ENCODE assay signal across 22 mouse cellular contexts in the genomic region with DNA sequence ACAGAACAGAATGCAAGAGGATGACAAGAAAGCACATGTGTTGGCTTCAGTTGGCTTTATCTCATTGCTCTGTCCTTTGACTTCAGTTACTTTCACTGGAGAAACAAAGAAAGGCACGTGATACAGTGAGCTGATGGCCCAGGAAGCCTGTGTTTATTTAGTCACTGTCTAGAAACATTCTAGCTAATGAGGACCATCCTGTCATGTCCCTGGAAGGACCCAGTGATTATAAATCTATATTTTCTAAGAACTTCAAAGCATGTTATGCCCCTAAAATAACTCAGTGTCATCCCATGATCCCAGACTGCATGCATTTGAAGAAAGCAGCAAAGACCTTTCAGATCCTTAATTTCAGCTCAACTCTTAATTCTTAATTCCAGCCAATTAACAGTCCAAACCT.
A peak's percentile ranks its signal among the peaks of the same experiment; 100 is the strongest.
DNase-seq lines count a peak whose midpoint lies in the region; ATAC-seq and TF ChIP-seq lines count a peak whose summit lies in the region.
"Had no signal": no experiment of that assay in that cellular context is flagged by ENCODE, and none has a peak within 500 bp of the region (broad histone marks: within the 10 kb centered on the region; RNA-seq: fewer than 3 reads in every experiment).

No protein-coding gene starts in this region.

- no peak for TF ChIP-seq CTCF in lung, embryonic 14.5 days (IDR thresholded peaks at IDR 0.05; ENCODE audit: low read depth)
- no peak for TF ChIP-seq CTCF in lung, postnatal 0 days (IDR thresholded peaks at IDR 0.05)

- H3K4me2 ChIP-seq in kidney, embryonic 16.5 days (replicated peaks; ENCODE audit: low read depth, low read length): no peak overlapping the region
- H3K4me2 ChIP-seq in lung, embryonic 14.5 days: no peak overlapping the region
- H3K4me2 ChIP-seq in lung, postnatal 0 days (replicated peaks; ENCODE audit: low read depth, low read length): no peak overlapping the region
- H3K4me2 ChIP-seq: embryonic facial prominence, embryonic 13.5 days; embryonic facial prominence, embryonic 15.5 days; forebrain, embryonic 12.5 days had no signal

- no peak overlapping the region for H3K27ac ChIP-seq in kidney, embryonic 16.5 days (ENCODE audit: low read length)
- H3K27ac ChIP-seq in lung, embryonic 14.5 days (ENCODE audit: low read depth): no peak overlapping the region
- no peak overlapping the region for H3K27ac ChIP-seq in lung, postnatal 0 days (ENCODE audit: low read length)
- H3K27ac ChIP-seq: embryonic facial prominence, embryonic 13.5 days; embryonic facial prominence, embryonic 15.5 days; forebrain, embryonic 10.5 days; forebrain, embryonic 12.5 days had no signal

- peaks cover 6% of the 10 kb centered on the region; the same call in 1 of the 2 replicates for H3K36me3 ChIP-seq in kidney, embryonic 16.5 days (ENCODE audit: insufficient read depth, low read length)
- peaks cover 5% of the 10 kb centered on the region; the same call in 1 of the 2 replicates for H3K36me3 ChIP-seq in lung, embryonic 14.5 days (ENCODE audit: insufficient read depth)
- no peaks in the 10 kb centered on the region for H3K36me3 ChIP-seq in lung, postnatal 0 days (ENCODE audit: insufficient read depth, low read length)
- H3K36me3 ChIP-seq: embryonic facial prominence, embryonic 15.5 days had no signal

- no peak for DNase-seq in kidney, postnatal 10 days
- DNase-seq in lung, embryonic 14.5 days: peak; percentile 38
- no peak for DNase-seq in lung, postnatal 36 days
- peak; percentile 16 for DNase-seq in lung, postnatal 0 days (ENCODE audit: low spot score)
- no peak for DNase-seq in lung, adult 18-20 months
- DNase-seq: adrenal gland, adult 2 months; adrenal gland, postnatal 10 days; adrenal gland, postnatal 25 days; cerebellum, adult 11 months; cerebellum, adult 18-20 months; cerebellum, adult 8-10 months; cerebellum, adult 9-11 months; cerebellum, postnatal 14 days; cerebellum, postnatal 36 days; embryo, embryonic 11 days had no signal

- H3K27me3 ChIP-seq in kidney, embryonic 16.5 days (ENCODE audit: insufficient read depth, low read length): no peaks in the 10 kb centered on the region
- no peaks in the 10 kb centered on the region for H3K27me3 ChIP-seq in lung, embryonic 14.5 days (ENCODE audit: insufficient read depth, low read length)
- no peaks in the 10 kb centered on the region for H3K27me3 ChIP-seq in lung, postnatal 0 days (replicated peaks; ENCODE audit: insufficient read depth, low read length)
- H3K27me3 ChIP-seq: embryonic facial prominence, embryonic 13.5 days; embryonic facial prominence, embryonic 15.5 days; forebrain, embryonic 12.5 days had no signal

- peak; percentile 24; the same call in 1 of the 2 replicates for TF ChIP-seq EP300 in lung, postnatal 0 days (IDR thresholded peaks at IDR 0.05)

- H3K9me3 ChIP-seq in kidney, embryonic 16.5 days (ENCODE audit: low read length): no peaks in the 10 kb centered on the region
- H3K9me3 ChIP-seq in lung, embryonic 14.5 days (ENCODE audit: low read depth, low read length): no peaks in the 10 kb centered on the region
- no peaks in the 10 kb centered on the region for H3K9me3 ChIP-seq in lung, postnatal 0 days (ENCODE audit: low read length)
- H3K9me3 ChIP-seq: embryonic facial prominence, embryonic 13.5 days; embryonic facial prominence, embryonic 15.5 days; forebrain, embryonic 10.5 days; forebrain, embryonic 12.5 days had no signal

- peak; percentile 70 for ATAC-seq in kidney, embryonic 16.5 days (ENCODE audit: low FRiP score, low TSS enrichment)
- ATAC-seq in lung, embryonic 14.5 days (ENCODE audit: insufficient read depth): peak; percentile 17; the same call in 1 of the 2 replicates
- peak; percentile 50 for ATAC-seq in lung, postnatal 0 days
- ATAC-seq: forebrain, embryonic 14.5 days had no signal

- no peak overlapping the region for H3K4me3 ChIP-seq in kidney, embryonic 16.5 days (ENCODE audit: low read length)
- no peak overlapping the region for H3K4me3 ChIP-seq in lung, embryonic 14.5 days (ENCODE audit: low read depth, low read length)
- no peak overlapping the region for H3K4me3 ChIP-seq in lung, postnatal 0 days (ENCODE audit: low read depth, low read length)
- H3K4me3 ChIP-seq: embryonic facial prominence, embryonic 13.5 days; embryonic facial prominence, embryonic 15.5 days; erythroblast, embryonic 14.5 days; forebrain, embryonic 10.5 days; forebrain, embryonic 12.5 days had no signal

- 24% methylated on average over 1 of the region's 1 CpGs for WGBS in kidney, embryonic 16.5 days
- WGBS in lung, embryonic 14.5 days: 16% methylated on average over 1 of the region's 1 CpGs
- 19% methylated on average over 1 of the region's 1 CpGs for WGBS in lung, postnatal 0 days

- H3K9ac ChIP-seq in kidney, embryonic 16.5 days (replicated peaks; ENCODE audit: low read length): no peak overlapping the region
- no peak overlapping the region for H3K9ac ChIP-seq in lung, embryonic 14.5 days
- H3K9ac ChIP-seq in lung, postnatal 0 days (replicated peaks; ENCODE audit: low read depth): no peak overlapping the region
- H3K9ac ChIP-seq: embryonic facial prominence, embryonic 13.5 days; embryonic facial prominence, embryonic 15.5 days; forebrain, embryonic 12.5 days had no signal

- no peaks in the 10 kb centered on the region for H3K4me1 ChIP-seq in kidney, embryonic 16.5 days (ENCODE audit: insufficient read depth, low read length)
- no peaks in the 10 kb centered on the region for H3K4me1 ChIP-seq in lung, embryonic 14.5 days (ENCODE audit: insufficient read depth)
- H3K4me1 ChIP-seq in lung, postnatal 0 days (ENCODE audit: insufficient read depth, low read depth, low read length): no peaks in the 10 kb centered on the region
- H3K4me1 ChIP-seq: embryonic facial prominence, embryonic 13.5 days; embryonic facial prominence, embryonic 15.5 days; forebrain, embryonic 10.5 days; forebrain, embryonic 12.5 days had no signal

Comparison
In these comparisons a context has a peak if more than half of its experiments do, and no peak if none do; other contexts are left out.
1. DNase-seq: peak in lung, embryonic 14.5 days (single experiment) and lung, postnatal 0 days (single experiment); none in kidney, postnatal 10 days (single experiment), lung, postnatal 36 days (single experiment) and lung, adult 18-20 months (0 of 2).
2. ATAC-seq: peak in every context shown above with its lines; median percentile 70 in kidney, embryonic 16.5 days; 50 in lung, postnatal 0 days; 17 in lung, embryonic 14.5 days.